Mouse (Mus musculus): Measurements from ENCODE around the gene Msto1. TPM values are rescaled to one million over a fixed set of nuclear protein-coding genes. Genes with fewer than 3 reads are reported as not detected.
"Not testable (repeated sequence)": the region's sequence is repeated elsewhere in the genome, so short reads cannot be mapped to it uniquely, and the experiment has no call there.

The Msto1 gene
- total and polyA plus RNA-seq, 3 experiments: 59.7 to 70.7 (median 70.2) TPM

- Histone ChIP-seq H3K27me3 (replicated peaks) (no peaks in the 10 kb centered on the region), H3K9ac (ENCODE audit: insufficient read depth, low read depth) (no peak overlapping the region), H3K79me2 (replicated peaks; ENCODE audit: control insufficient read depth, extremely low read depth, insufficient read depth, poor library complexity, severe bottlenecking) (no peaks in the 10 kb centered on the region), H3K4me2 (ENCODE audit: insufficient read depth, low read depth, poor library complexity, severe bottlenecking) (no peak overlapping the region), H3K9me3 (replicated peaks; ENCODE audit: low read length) (no peaks in the 10 kb centered on the region), H3K27ac (ENCODE audit: insufficient read depth, low read depth) (no peak overlapping the region), H3K4me1 (ENCODE audit: control insufficient read depth in 1 of 2, insufficient read depth in 2 of 2) (no peaks in the 10 kb centered on the region), H3K36me3 (replicated peaks in 1 of 2; ENCODE audit: control insufficient read depth in 1 of 2, insufficient read depth in 1 of 2, low read length in 1 of 2) (peaks cover 78 to 96% of the 10 kb centered on the region in 2 experiments), H3K4me3 (replicated peaks in 1 of 3; ENCODE audit: low read depth in 2 of 3, low read length in 2 of 3, poor library complexity in 1 of 3) (no peak overlapping the region)
- TF ChIP-seq GABPA (IDR thresholded peaks at IDR 0.05; ENCODE audit: insufficient replicate concordance, low read depth, low read length): no peak
- no peak for TF ChIP-seq USF2 (conservative IDR thresholded peaks at IDR 0.05; ENCODE audit: low read depth, low read length)
- TF ChIP-seq MXI1 (IDR thresholded peaks at IDR 0.05; ENCODE audit: low read depth, low read length): no peak
- no peak for TF ChIP-seq UBTF (IDR thresholded peaks at IDR 0.05; ENCODE audit: low read depth, low read length)
- TF ChIP-seq NELFE (IDR thresholded peaks at IDR 0.05; ENCODE audit: low read depth, low read length): no peak
- TF ChIP-seq ZNF384 (IDR thresholded peaks at IDR 0.05; ENCODE audit: low read depth, low read length): no peak
- TF ChIP-seq CHD1 (IDR thresholded peaks at IDR 0.05; ENCODE audit: low read depth, low read length): no peak
- TF ChIP-seq HCFC1 (IDR thresholded peaks at IDR 0.05; ENCODE audit: low read depth, low read length): no peak
- TF ChIP-seq MYC (IDR thresholded peaks at IDR 0.05; ENCODE audit: low read depth, low read length): no peak
- TF ChIP-seq EP300 (IDR thresholded peaks at IDR 0.05; ENCODE audit: low read length): no peak
- TF ChIP-seq BHLHE40 (IDR thresholded peaks at IDR 0.05; ENCODE audit: low read depth, low read length): no peak
- no peak for TF ChIP-seq NRF1 (IDR thresholded peaks at IDR 0.05; ENCODE audit: low read depth, low read length)
- TF ChIP-seq CHD2 (IDR thresholded peaks at IDR 0.05; ENCODE audit: low read length): no peak
- TF ChIP-seq E2F4 (IDR thresholded peaks at IDR 0.05; ENCODE audit: insufficient replicate concordance, low read depth, low read length): no peak
- no peak for TF ChIP-seq POLR2A (IDR thresholded peaks at IDR 0.05; ENCODE audit: low read depth, low read length)
- TF ChIP-seq JUN (IDR thresholded peaks at IDR 0.05; ENCODE audit: insufficient read depth, low read depth, low read length): no peak
- no peak for TF ChIP-seq TBP (conservative IDR thresholded peaks at IDR 0.05; ENCODE audit: low read depth, low read length)
- no peak for TF ChIP-seq IRF4 (IDR thresholded peaks at IDR 0.05; ENCODE audit: low read depth, low read length)
- no peak for TF ChIP-seq CTCF (conservative IDR thresholded peaks at IDR 0.05 in 1 of 2, IDR thresholded peaks at IDR 0.05 in 1 of 2; ENCODE audit: low read depth in 2 of 2, low read length in 2 of 2)
- DNase-seq (ENCODE audit: extremely low read depth): no peak
- dilution Hi-C loops (cut with MboI; ENCODE audit: extremely low pct_ligation_motif_present, extremely low pct_unique_long_range_greater_than_20kb, low sequenced_read_pairs): no loop called here
- in situ Hi-C loops (cut with MboI; ENCODE audit: low pct_ligation_motif_present, low pct_unique_long_range_greater_than_20kb, low sequenced_read_pairs): loop anchor here (10.0 kb wide), 1 partner anchor 50 kb away; no protein-coding TSS in a partner anchor
Measured at GRCm38 (mm10) chr3:88905209-88905608, 8.6 kb downstream of the Msto1 start.

DNA sequence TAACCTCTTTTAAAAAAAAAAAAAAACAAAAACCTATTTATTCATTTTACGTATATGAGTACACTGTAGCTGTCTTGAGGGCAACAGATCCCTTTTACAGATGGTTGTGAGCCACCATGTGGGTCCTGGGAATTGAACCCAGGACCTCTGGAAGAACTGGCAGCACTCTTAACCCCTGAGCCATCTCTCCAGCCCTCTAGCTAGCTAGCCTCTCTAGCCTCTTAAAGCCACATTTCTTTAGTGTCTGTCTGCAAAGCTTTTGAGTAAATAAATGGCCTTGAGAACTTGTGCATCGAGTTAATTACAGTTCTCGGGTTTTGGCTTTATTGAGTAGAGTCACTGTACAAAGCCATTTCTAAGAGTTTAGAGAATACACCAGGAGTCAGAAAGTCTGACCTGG lies 9.0 kb downstream of the Msto1 start:
- no peak overlapping the region for H3K27ac ChIP-seq (ENCODE audit: insufficient read depth, low read depth)
- H3K4me1 ChIP-seq (ENCODE audit: control insufficient read depth in 1 of 2, insufficient read depth in 2 of 2): no peaks in the 10 kb centered on the region
- H3K4me2 ChIP-seq (ENCODE audit: insufficient read depth, low read depth, poor library complexity, severe bottlenecking): no peak overlapping the region
- dilution Hi-C loops (cut with MboI; ENCODE audit: extremely low pct_ligation_motif_present, extremely low pct_unique_long_range_greater_than_20kb, low sequenced_read_pairs): no loop called here
- no peak overlapping the region for H3K4me3 ChIP-seq (replicated peaks in 1 of 3; ENCODE audit: low read depth in 2 of 3, low read length in 2 of 3, poor library complexity in 1 of 3)
- no peak for DNase-seq (ENCODE audit: extremely low read depth)
- H3K79me2 ChIP-seq (replicated peaks; ENCODE audit: control insufficient read depth, extremely low read depth, insufficient read depth, poor library complexity, severe bottlenecking): no peaks in the 10 kb centered on the region
- H3K9me3 ChIP-seq (replicated peaks; ENCODE audit: low read length): no peaks in the 10 kb centered on the region
- no peaks in the 10 kb centered on the region for H3K27me3 ChIP-seq (replicated peaks)
- peaks cover 74 to 93% of the 10 kb centered on the region in 2 experiments for H3K36me3 ChIP-seq (replicated peaks in 1 of 2; ENCODE audit: control insufficient read depth in 1 of 2, insufficient read depth in 1 of 2, low read length in 1 of 2)
- no peak overlapping the region for H3K9ac ChIP-seq (ENCODE audit: insufficient read depth, low read depth)
- in situ Hi-C loops (cut with MboI; ENCODE audit: low pct_ligation_motif_present, low pct_unique_long_range_greater_than_20kb, low sequenced_read_pairs): loop anchor here (10.0 kb wide), 1 partner anchor 50 kb away; no protein-coding TSS in a partner anchor
- TF ChIP-seq KAT2A (IDR thresholded peaks at IDR 0.05; ENCODE audit: insufficient replicate concordance, low read length): no peak
- TF ChIP-seq IRF4 (IDR thresholded peaks at IDR 0.05; ENCODE audit: low read depth, low read length): no peak
- no peak for TF ChIP-seq MAX (IDR thresholded peaks at IDR 0.05; ENCODE audit: low read length)
- no peak for TF ChIP-seq POLR2A (IDR thresholded peaks at IDR 0.05; ENCODE audit: low read depth, low read length)
- no peak for TF ChIP-seq NELFE (IDR thresholded peaks at IDR 0.05; ENCODE audit: low read depth, low read length)
- TF ChIP-seq BHLHE40 (IDR thresholded peaks at IDR 0.05; ENCODE audit: low read depth, low read length): no peak
- TF ChIP-seq UBTF (IDR thresholded peaks at IDR 0.05; ENCODE audit: low read depth, low read length): no peak
- no peak for TF ChIP-seq USF2 (conservative IDR thresholded peaks at IDR 0.05; ENCODE audit: low read depth, low read length)
- no peak for TF ChIP-seq CHD1 (IDR thresholded peaks at IDR 0.05; ENCODE audit: low read depth, low read length)
- no peak for TF ChIP-seq SMC3 (IDR thresholded peaks at IDR 0.05; ENCODE audit: low read depth, low read length)
- TF ChIP-seq JUN (IDR thresholded peaks at IDR 0.05; ENCODE audit: insufficient read depth, low read depth, low read length): no peak
- TF ChIP-seq ETS1 (conservative IDR thresholded peaks at IDR 0.05; ENCODE audit: low read depth, low read length): no peak
- TF ChIP-seq MAZ (IDR thresholded peaks at IDR 0.05; ENCODE audit: low read depth, low read length): no peak

DNA sequence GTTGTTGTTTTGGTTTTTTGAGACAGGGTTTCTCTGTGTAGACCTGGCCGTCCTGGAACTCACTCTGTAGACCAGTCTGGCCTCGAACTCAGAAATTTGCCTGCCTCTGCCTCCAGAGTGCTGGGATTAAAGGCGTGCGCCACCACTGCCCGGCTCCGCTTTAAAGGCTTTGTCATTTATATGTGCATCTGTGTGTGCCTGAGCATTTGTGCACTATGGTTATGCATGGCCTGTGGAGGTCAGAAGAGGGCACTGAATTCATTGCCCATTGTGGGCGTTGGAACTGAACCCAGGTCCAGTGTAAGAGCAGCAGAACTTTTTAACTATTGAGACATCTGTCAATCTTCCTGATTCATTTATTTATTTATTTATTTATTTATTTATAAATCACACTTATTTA lies 20.8 kb downstream of the Msto1 start:
- H3K4me1 ChIP-seq (ENCODE audit: control insufficient read depth in 1 of 2, insufficient read depth in 2 of 2); H3K4me2 ChIP-seq (ENCODE audit: insufficient read depth, low read depth, poor library complexity, severe bottlenecking); H3K27me3 ChIP-seq (replicated peaks); in situ Hi-C loops (cut with MboI; ENCODE audit: low pct_ligation_motif_present, low pct_unique_long_range_greater_than_20kb, low sequenced_read_pairs); H3K4me3 ChIP-seq (replicated peaks in 1 of 3; ENCODE audit: low read depth in 2 of 3, low read length in 2 of 3, poor library complexity in 1 of 3); H3K27ac ChIP-seq (ENCODE audit: insufficient read depth, low read depth); dilution Hi-C loops (cut with MboI; ENCODE audit: extremely low pct_ligation_motif_present, extremely low pct_unique_long_range_greater_than_20kb, low sequenced_read_pairs); DNase-seq (ENCODE audit: extremely low read depth); H3K9ac ChIP-seq (ENCODE audit: insufficient read depth, low read depth); H3K79me2 ChIP-seq (replicated peaks; ENCODE audit: control insufficient read depth, extremely low read depth, insufficient read depth, poor library complexity, severe bottlenecking); H3K9me3 ChIP-seq (replicated peaks; ENCODE audit: low read length): not testable (repeated sequence)
- H3K36me3 ChIP-seq (replicated peaks in 1 of 2; ENCODE audit: control insufficient read depth in 1 of 2, insufficient read depth in 1 of 2, low read length in 1 of 2): peaks cover 25 to 26% of the 10 kb centered on the region in 2 experiments
